Comparison of ENCODE assay signal across 8 mouse cellular contexts in the genomic region with DNA sequence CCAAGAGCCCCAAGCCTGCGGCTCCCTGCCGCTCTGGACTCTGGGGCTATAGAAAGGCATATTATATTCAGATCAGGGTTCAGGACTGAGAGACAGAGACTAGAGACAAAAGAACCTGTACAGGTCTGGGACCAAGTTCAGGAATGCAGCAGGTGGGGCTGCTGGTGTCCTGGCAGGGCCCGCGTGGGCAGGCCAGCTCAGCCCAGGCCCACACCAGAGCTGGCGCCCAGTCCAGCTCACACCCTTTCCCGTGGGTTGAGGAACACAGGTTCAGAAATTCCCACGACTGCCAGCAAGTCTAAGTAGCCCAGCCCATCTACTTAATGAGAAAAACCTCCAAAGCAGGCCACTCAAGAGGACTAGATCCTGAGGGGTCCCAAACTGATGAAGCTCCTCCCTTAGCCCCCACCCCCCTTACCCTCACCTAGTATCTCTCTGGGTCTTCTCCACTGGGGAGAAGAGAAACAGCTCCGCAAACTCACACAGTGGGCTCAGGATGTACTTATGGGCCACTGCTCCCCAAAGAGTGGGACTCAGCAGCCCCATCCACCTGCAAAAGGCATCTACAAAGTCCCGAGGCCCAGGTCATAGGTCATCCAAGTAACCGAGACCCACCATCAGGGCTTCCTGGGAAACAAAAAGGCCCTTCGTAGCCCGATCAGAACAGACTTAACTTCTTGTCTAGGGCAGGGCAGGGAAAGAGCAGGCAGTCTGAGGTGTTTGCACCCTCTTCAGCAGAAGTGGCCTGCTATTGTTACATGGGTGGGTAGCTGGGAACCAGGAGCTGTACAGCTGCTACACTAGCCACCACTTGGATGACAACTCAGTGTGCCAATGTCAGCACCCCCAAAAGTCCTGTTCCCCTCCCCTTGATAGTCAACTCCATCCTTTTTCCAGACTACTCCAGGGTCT. TPM values are rescaled to one million over a fixed set of nuclear protein-coding genes. Genes with fewer than 3 reads are reported as not detected.
DNase-seq lines count a peak whose midpoint lies in the region; ATAC-seq and TF ChIP-seq lines count a peak whose summit lies in the region.
"Had no signal": no experiment of that assay in that cellular context is flagged by ENCODE, and none has a peak within 500 bp of the region (broad histone marks: within the 10 kb centered on the region; RNA-seq: fewer than 3 reads in every experiment).

No protein-coding gene starts in this region.

- H3K27ac ChIP-seq in limb, embryonic 13.5 days = no peak overlapping the region
- H3K27ac ChIP-seq in limb, embryonic 10.5 days = no peak overlapping the region
- peak overlapping the region; percentile 58; the same call in 1 of the 2 replicates for H3K27ac ChIP-seq in embryonic facial prominence, embryonic 13.5 days
- H3K27ac ChIP-seq in forebrain, postnatal 0 days (ENCODE audit: low read depth, low read length) = peak overlapping the region; percentile 95
- H3K27ac ChIP-seq in neural tube, embryonic 12.5 days = no peak overlapping the region

- 75% methylated on average over 12 of the region's 12 CpGs for WGBS in limb, embryonic 13.5 days
- 77% methylated on average over 12 of the region's 12 CpGs for WGBS in limb, embryonic 10.5 days
- WGBS in embryonic facial prominence, embryonic 13.5 days = 74% methylated on average over 12 of the region's 12 CpGs
- WGBS in forebrain, postnatal 0 days = 55% methylated on average over 12 of the region's 12 CpGs
- 70% methylated on average over 12 of the region's 12 CpGs for WGBS in neural tube, embryonic 12.5 days

- H3K4me2 ChIP-seq in limb, embryonic 13.5 days (replicated peaks) = no peak overlapping the region
- peak overlapping the region; percentile 82 for H3K4me2 ChIP-seq in embryonic facial prominence, embryonic 13.5 days
- peak overlapping the region; percentile 74 for H3K4me2 ChIP-seq in forebrain, postnatal 0 days (ENCODE audit: low read depth)
- peak overlapping the region; percentile 87 for H3K4me2 ChIP-seq in neural tube, embryonic 12.5 days (replicated peaks)

- no peak overlapping the region for H3K4me3 ChIP-seq in limb, embryonic 13.5 days
- no peak overlapping the region for H3K4me3 ChIP-seq in limb, embryonic 10.5 days
- peak overlapping the region; percentile 77; the same call in 1 of the 2 replicates for H3K4me3 ChIP-seq in embryonic facial prominence, embryonic 13.5 days
- peak overlapping the region; percentile 96 for H3K4me3 ChIP-seq in forebrain, postnatal 0 days (ENCODE audit: low read depth, low read length)
- 0 out of 2 replicates have a peak overlapping the region, but pooled peaks have one; percentile 93 for H3K4me3 ChIP-seq in neural tube, embryonic 12.5 days

- DNase-seq in limb, embryonic 10.5 days (ENCODE audit: low spot score) = no peak
- no peak for DNase-seq in forebrain, postnatal 0 days
- no peak for DNase-seq in gastrocnemius, adult 8-10 months (ENCODE audit: low spot score in 2 of 2)
- no peak for DNase-seq in urinary bladder, postnatal 25 days (ENCODE audit: low spot score)
- DNase-seq: liver, postnatal 0 days had no signal

- H3K27me3 ChIP-seq in limb, embryonic 13.5 days = peaks cover 10% of the 10 kb centered on the region; the same call in 1 of the 2 replicates
- H3K27me3 ChIP-seq in limb, embryonic 10.5 days (ENCODE audit: low read depth, poor library complexity, severe bottlenecking) = peaks cover 47% of the 10 kb centered on the region
- no peaks in the 10 kb centered on the region for H3K27me3 ChIP-seq in embryonic facial prominence, embryonic 13.5 days
- H3K27me3 ChIP-seq in forebrain, postnatal 0 days (ENCODE audit: insufficient read depth, low read length) = no peaks in the 10 kb centered on the region
- no peaks in the 10 kb centered on the region for H3K27me3 ChIP-seq in neural tube, embryonic 12.5 days (replicated peaks)

- H3K9me3 ChIP-seq in limb, embryonic 13.5 days = no peaks in the 10 kb centered on the region
- H3K9me3 ChIP-seq in limb, embryonic 10.5 days (replicated peaks) = no peaks in the 10 kb centered on the region
- H3K9me3 ChIP-seq in embryonic facial prominence, embryonic 13.5 days = no peaks in the 10 kb centered on the region
- H3K9me3 ChIP-seq in forebrain, postnatal 0 days (ENCODE audit: low read length) = no peaks in the 10 kb centered on the region
- no peaks in the 10 kb centered on the region for H3K9me3 ChIP-seq in neural tube, embryonic 12.5 days

- TF ChIP-seq CTCF in forebrain, postnatal 0 days (IDR thresholded peaks at IDR 0.05; ENCODE audit: low read depth) = no peak

- peak overlapping the region; percentile 51; the same call in 1 of the 2 replicates for H3K9ac ChIP-seq in limb, embryonic 13.5 days
- no peak overlapping the region; the same call in 1 of the 2 replicates for H3K9ac ChIP-seq in embryonic facial prominence, embryonic 13.5 days
- peak overlapping the region; percentile 86; the same call in 1 of the 2 replicates for H3K9ac ChIP-seq in forebrain, postnatal 0 days
- no peak overlapping the region for H3K9ac ChIP-seq in neural tube, embryonic 12.5 days
- H3K9ac ChIP-seq: liver, postnatal 0 days had no signal

- peaks cover 17% of the 10 kb centered on the region for H3K36me3 ChIP-seq in limb, embryonic 13.5 days
- H3K36me3 ChIP-seq in limb, embryonic 10.5 days = peaks cover 4% of the 10 kb centered on the region
- H3K36me3 ChIP-seq in embryonic facial prominence, embryonic 13.5 days = peaks cover 14% of the 10 kb centered on the region
- peaks cover 26% of the 10 kb centered on the region for H3K36me3 ChIP-seq in forebrain, postnatal 0 days (ENCODE audit: insufficient read depth)
- peaks cover 30% of the 10 kb centered on the region for H3K36me3 ChIP-seq in neural tube, embryonic 12.5 days

- H3K4me1 ChIP-seq in limb, embryonic 13.5 days = peaks cover 62% of the 10 kb centered on the region
- peaks cover 85% of the 10 kb centered on the region for H3K4me1 ChIP-seq in limb, embryonic 10.5 days
- H3K4me1 ChIP-seq in embryonic facial prominence, embryonic 13.5 days = peaks cover 76% of the 10 kb centered on the region
- peaks cover 27% of the 10 kb centered on the region for H3K4me1 ChIP-seq in forebrain, postnatal 0 days (ENCODE audit: insufficient read depth)
- H3K4me1 ChIP-seq in neural tube, embryonic 12.5 days = peaks cover 70% of the 10 kb centered on the region

- ATAC-seq in limb, embryonic 13.5 days (ENCODE audit: low FRiP score, low read depth) = no peak
- no peak for ATAC-seq in embryonic facial prominence, embryonic 13.5 days (ENCODE audit: insufficient number of reproducible peaks, insufficient read depth, low FRiP score, low TSS enrichment, low read depth)
- ATAC-seq in forebrain, postnatal 0 days = no peak
- no peak for ATAC-seq in neural tube, embryonic 12.5 days (ENCODE audit: low FRiP score, low read depth)
- ATAC-seq: liver, postnatal 0 days had no signal

RNA-seq across cellular contexts. Expression of a gene that starts 3.6 kb away (rescaled TPM):
- 61.9 and 68.6 TPM in 2 replicates for polyA plus RNA-seq in limb, embryonic 13.5 days (2015; fragmentation: Nextera tagmentation; extraction: Ambion mirVana)
- 36.4 and 50.2 TPM in 2 replicates for polyA plus RNA-seq in limb, embryonic 10.5 days (2016; fragmentation: Nextera tagmentation; extraction: Ambion mirVana)
- 80.5 and 84.4 TPM in 2 replicates for polyA plus RNA-seq in embryonic facial prominence, embryonic 13.5 days (2015; fragmentation: Nextera tagmentation; extraction: Ambion mirVana)
- total RNA-seq in forebrain, postnatal 0 days (2014; rRNA removed) = 170 and 209 TPM in 2 replicates
- 67.1 and 69.4 TPM in 2 replicates for polyA plus RNA-seq in forebrain, postnatal 0 days (2015; fragmentation: Nextera tagmentation; extraction: Ambion mirVana)
- polyA plus RNA-seq in neural tube, embryonic 12.5 days (2016; fragmentation: Nextera tagmentation; extraction: Ambion mirVana) = 104 and 106 TPM in 2 replicates
- 10 to 100 TPM; 77.5 to 86.2 (median 83.2) TPM for total RNA-seq in gastrocnemius, adult 8-10 months (2022)

RNA-seq across cellular contexts. Expression of a gene that starts 22.4 kb away (rescaled TPM):
- 15.8 and 16.1 TPM in 2 replicates for polyA plus RNA-seq in limb, embryonic 13.5 days (2015; fragmentation: Nextera tagmentation; extraction: Ambion mirVana)
- polyA plus RNA-seq in limb, embryonic 10.5 days (2016; fragmentation: Nextera tagmentation; extraction: Ambion mirVana) = 33.4 and 35.7 TPM in 2 replicates
- polyA plus RNA-seq in embryonic facial prominence, embryonic 13.5 days (2015; fragmentation: Nextera tagmentation; extraction: Ambion mirVana) = 18.3 and 19.7 TPM in 2 replicates
- 0.62 and 1.0 TPM in 2 replicates for total RNA-seq in forebrain, postnatal 0 days (2014; rRNA removed)
- polyA plus RNA-seq in forebrain, postnatal 0 days (2015; fragmentation: Nextera tagmentation; extraction: Ambion mirVana) = 1.5 and 1.6 TPM in 2 replicates
- 10.0 and 11.6 TPM in 2 replicates for polyA plus RNA-seq in neural tube, embryonic 12.5 days (2016; fragmentation: Nextera tagmentation; extraction: Ambion mirVana)
- total RNA-seq in gastrocnemius, adult 8-10 months (2022) = not detected

RNA-seq across cellular contexts. Expression of a gene that starts 36.9 kb away (rescaled TPM):
- polyA plus RNA-seq in limb, embryonic 13.5 days (2015; fragmentation: Nextera tagmentation; extraction: Ambion mirVana) = 35.6 and 36.1 TPM in 2 replicates
- polyA plus RNA-seq in limb, embryonic 10.5 days (2016; fragmentation: Nextera tagmentation; extraction: Ambion mirVana) = 41.4 and 41.6 TPM in 2 replicates
- 27.6 and 28.3 TPM in 2 replicates for polyA plus RNA-seq in embryonic facial prominence, embryonic 13.5 days (2015; fragmentation: Nextera tagmentation; extraction: Ambion mirVana)
- 27.3 and 32.1 TPM in 2 replicates for total RNA-seq in forebrain, postnatal 0 days (2014; rRNA removed)
- polyA plus RNA-seq in forebrain, postnatal 0 days (2015; fragmentation: Nextera tagmentation; extraction: Ambion mirVana) = 27.4 and 32.0 TPM in 2 replicates
- 29.6 and 30.8 TPM in 2 replicates for polyA plus RNA-seq in neural tube, embryonic 12.5 days (2016; fragmentation: Nextera tagmentation; extraction: Ambion mirVana)
- total RNA-seq in gastrocnemius, adult 8-10 months (2022) = 10 to 100 TPM; 61.5 to 73.2 (median 63.8) TPM

RNA-seq across cellular contexts. Expression of a gene that starts 41.2 kb away (rescaled TPM):
- 134 and 145 TPM in 2 replicates for polyA plus RNA-seq in limb, embryonic 13.5 days (2015; fragmentation: Nextera tagmentation; extraction: Ambion mirVana)
- 125 and 146 TPM in 2 replicates for polyA plus RNA-seq in limb, embryonic 10.5 days (2016; fragmentation: Nextera tagmentation; extraction: Ambion mirVana)
- polyA plus RNA-seq in embryonic facial prominence, embryonic 13.5 days (2015; fragmentation: Nextera tagmentation; extraction: Ambion mirVana) = 125 and 159 TPM in 2 replicates
- total RNA-seq in forebrain, postnatal 0 days (2014; rRNA removed) = 76.7 and 86.4 TPM in 2 replicates
- polyA plus RNA-seq in forebrain, postnatal 0 days (2015; fragmentation: Nextera tagmentation; extraction: Ambion mirVana) = 145 and 154 TPM in 2 replicates
- 87.0 and 112 TPM in 2 replicates for polyA plus RNA-seq in neural tube, embryonic 12.5 days (2016; fragmentation: Nextera tagmentation; extraction: Ambion mirVana)
- total RNA-seq in gastrocnemius, adult 8-10 months (2022) = 100 to 1,000 TPM; 108 to 127 (median 111) TPM

RNA-seq across cellular contexts. Expression of a gene that starts 42.2 kb away (rescaled TPM):
- 0.22 TPM in 2 replicates for polyA plus RNA-seq in limb, embryonic 13.5 days (2015; fragmentation: Nextera tagmentation; extraction: Ambion mirVana)
- polyA plus RNA-seq in limb, embryonic 10.5 days (2016; fragmentation: Nextera tagmentation; extraction: Ambion mirVana) = 0.06 and 0.08 TPM in 2 replicates
- 0.11 and 0.18 TPM in 2 replicates for polyA plus RNA-seq in embryonic facial prominence, embryonic 13.5 days (2015; fragmentation: Nextera tagmentation; extraction: Ambion mirVana)
- total RNA-seq in forebrain, postnatal 0 days (2014; rRNA removed) = 0.54 and 1.4 TPM in 2 replicates
- polyA plus RNA-seq in forebrain, postnatal 0 days (2015; fragmentation: Nextera tagmentation; extraction: Ambion mirVana) = 0.11 TPM in 1 of 2 replicates, not detected in the other
- not detected in 2 replicates for polyA plus RNA-seq in neural tube, embryonic 12.5 days (2016; fragmentation: Nextera tagmentation; extraction: Ambion mirVana)
- 10 to 100 TPM; 92.5 to 99.3 (median 93.6) TPM for total RNA-seq in gastrocnemius, adult 8-10 months (2022)
- polyA plus RNA-seq: liver, postnatal 0 days had no signal

Comparison
In these comparisons a context has a peak if more than half of its experiments do, and no peak if none do; other contexts are left out.
1. H3K27ac ChIP-seq: peak in embryonic facial prominence, embryonic 13.5 days (single experiment) and forebrain, postnatal 0 days (single experiment); none in limb, embryonic 13.5 days (single experiment), limb, embryonic 10.5 days (single experiment) and neural tube, embryonic 12.5 days (single experiment).
2. H3K4me3 ChIP-seq: peak in embryonic facial prominence, embryonic 13.5 days (single experiment), forebrain, postnatal 0 days (single experiment) and neural tube, embryonic 12.5 days (single experiment); none in limb, embryonic 13.5 days (single experiment) and limb, embryonic 10.5 days (single experiment).
3. H3K9ac ChIP-seq: peak in limb, embryonic 13.5 days (single experiment) and forebrain, postnatal 0 days (single experiment); none in embryonic facial prominence, embryonic 13.5 days (single experiment) and neural tube, embryonic 12.5 days (single experiment).